9 mouse cellular contexts compared by ENCODE assay signal in genomic region chr15:96548363-96548762, GRCm38 (mm10).
DNase-seq lines count a peak whose midpoint lies in the region; ATAC-seq lines count a peak whose summit lies in the region.
"Had no signal": no experiment of that assay in that cellular context is flagged by ENCODE, and none has a peak within 500 bp of the region (broad histone marks: within the 10 kb centered on the region; RNA-seq: fewer than 3 reads in every experiment).

No protein-coding gene starts in this region.

- H3K9ac ChIP-seq in forebrain, embryonic 11.5 days (ENCODE audit: low read length) = no peak overlapping the region
- no peak overlapping the region for H3K9ac ChIP-seq in neural tube, embryonic 13.5 days
- no peak overlapping the region for H3K9ac ChIP-seq in limb, embryonic 15.5 days

- H3K4me1 ChIP-seq in forebrain, embryonic 11.5 days (replicated peaks; ENCODE audit: control insufficient read depth, insufficient read depth, low read length) = peaks cover 2% of the 10 kb centered on the region; the same call in 1 of the 2 replicates
- H3K4me1 ChIP-seq in forebrain, embryonic 10.5 days = peaks cover 18% of the 10 kb centered on the region
- H3K4me1 ChIP-seq in neural tube, embryonic 13.5 days (replicated peaks) = peaks cover 8% of the 10 kb centered on the region
- peaks cover 9% of the 10 kb centered on the region for H3K4me1 ChIP-seq in limb, embryonic 15.5 days

- no peaks in the 10 kb centered on the region for H3K27me3 ChIP-seq in forebrain, embryonic 11.5 days (ENCODE audit: control insufficient read depth, insufficient read depth, low read length)
- no peaks in the 10 kb centered on the region for H3K27me3 ChIP-seq in forebrain, embryonic 10.5 days (ENCODE audit: poor library complexity, severe bottlenecking)
- no peaks in the 10 kb centered on the region for H3K27me3 ChIP-seq in neural tube, embryonic 13.5 days
- H3K27me3 ChIP-seq in limb, embryonic 15.5 days = no peaks in the 10 kb centered on the region

- 86% methylated on average over 9 of the region's 9 CpGs for WGBS in forebrain, embryonic 11.5 days
- 89% methylated on average over 9 of the region's 9 CpGs for WGBS in forebrain, embryonic 10.5 days
- 77% methylated on average over 9 of the region's 9 CpGs for WGBS in neural tube, embryonic 13.5 days
- WGBS in limb, embryonic 15.5 days = 87% methylated on average over 9 of the region's 9 CpGs

- H3K27ac ChIP-seq in forebrain, embryonic 11.5 days (ENCODE audit: low read depth, low read length) = no peak overlapping the region
- H3K27ac ChIP-seq in forebrain, embryonic 10.5 days = no peak overlapping the region
- H3K27ac ChIP-seq in neural tube, embryonic 13.5 days (replicated peaks) = peak overlapping the region; percentile 52
- H3K27ac ChIP-seq in limb, embryonic 15.5 days = peak overlapping the region; percentile 74; the same call in 1 of the 2 replicates

- H3K9me3 ChIP-seq in forebrain, embryonic 11.5 days (ENCODE audit: control insufficient read depth, low read length) = no peaks in the 10 kb centered on the region
- no peaks in the 10 kb centered on the region for H3K9me3 ChIP-seq in forebrain, embryonic 10.5 days
- H3K9me3 ChIP-seq in neural tube, embryonic 13.5 days = no peaks in the 10 kb centered on the region
- H3K9me3 ChIP-seq in limb, embryonic 15.5 days = no peaks in the 10 kb centered on the region

- no peak for ATAC-seq in forebrain, embryonic 11.5 days (replicated peaks; ENCODE audit: low FRiP score)
- no peak for ATAC-seq in neural tube, embryonic 13.5 days (ENCODE audit: low read depth)
- no peak for ATAC-seq in limb, embryonic 15.5 days (ENCODE audit: insufficient number of reproducible peaks, low FRiP score, low TSS enrichment, low read depth)

- no peak overlapping the region for H3K4me2 ChIP-seq in forebrain, embryonic 11.5 days (ENCODE audit: low read depth, low read length, severe bottlenecking)
- H3K4me2 ChIP-seq in neural tube, embryonic 13.5 days = no peak overlapping the region
- H3K4me2 ChIP-seq in limb, embryonic 15.5 days = no peak overlapping the region
- H3K4me2 ChIP-seq: heart, embryonic 11.5 days had no signal

- DNase-seq in forebrain, embryonic 11.5 days (ENCODE audit: low spot score) = peak; percentile 49
- no peak for DNase-seq in forebrain, embryonic 10.5 days (ENCODE audit: extremely low spot score, low spot score)
- DNase-seq in neural tube, embryonic 10.5 days (ENCODE audit: extremely low spot score, low spot score) = no peak
- DNase-seq in frontal cortex, postnatal 14 days (ENCODE audit: low spot score in 2 of 2) = no peak
- no peak for DNase-seq in cerebellum, adult 8-10 months
- DNase-seq in left cerebral cortex, adult 18-20 months (ENCODE audit: low spot score in 2 of 2) = no peak

- no peak overlapping the region for H3K4me3 ChIP-seq in forebrain, embryonic 11.5 days (ENCODE audit: low read depth, low read length)
- H3K4me3 ChIP-seq in forebrain, embryonic 10.5 days = no peak overlapping the region
- H3K4me3 ChIP-seq in neural tube, embryonic 13.5 days = no peak overlapping the region
- H3K4me3 ChIP-seq in limb, embryonic 15.5 days = no peak overlapping the region

- no peaks in the 10 kb centered on the region for H3K36me3 ChIP-seq in forebrain, embryonic 11.5 days (ENCODE audit: control insufficient read depth, insufficient read depth, low read length)
- H3K36me3 ChIP-seq in forebrain, embryonic 10.5 days (replicated peaks) = no peaks in the 10 kb centered on the region
- H3K36me3 ChIP-seq in neural tube, embryonic 13.5 days = no peaks in the 10 kb centered on the region
- H3K36me3 ChIP-seq in limb, embryonic 15.5 days = no peaks in the 10 kb centered on the region

Comparison
In these comparisons a context has a peak if more than half of its experiments do, and no peak if none do; other contexts are left out.
1. H3K27ac ChIP-seq: peak in neural tube, embryonic 13.5 days (single experiment) and limb, embryonic 15.5 days (single experiment); none in forebrain, embryonic 11.5 days (single experiment) and forebrain, embryonic 10.5 days (single experiment).